Mouse (Mus musculus) kidney, postnatal 36 days (tissue): ENCODE measurements at regions not wholly inside any gene's neighbourhood (a gene's known extent, or its start where the extent isn't known, plus 50 kb on each side); places are given as distances from the start of the nearest gene placed in this dataset.
"Not testable (repeated sequence)": the region's sequence is repeated elsewhere in the genome, so short reads cannot be mapped to it uniquely, and the experiment has no call there.

ENCODE experiments used
- DNase-seq, 2 experiments: peaks; one replicate each; pipeline ENCODE4 v3.0.0; 2021 to 2022; ENCODE audit warnings: mixed read lengths in 2 of 2

DNA sequence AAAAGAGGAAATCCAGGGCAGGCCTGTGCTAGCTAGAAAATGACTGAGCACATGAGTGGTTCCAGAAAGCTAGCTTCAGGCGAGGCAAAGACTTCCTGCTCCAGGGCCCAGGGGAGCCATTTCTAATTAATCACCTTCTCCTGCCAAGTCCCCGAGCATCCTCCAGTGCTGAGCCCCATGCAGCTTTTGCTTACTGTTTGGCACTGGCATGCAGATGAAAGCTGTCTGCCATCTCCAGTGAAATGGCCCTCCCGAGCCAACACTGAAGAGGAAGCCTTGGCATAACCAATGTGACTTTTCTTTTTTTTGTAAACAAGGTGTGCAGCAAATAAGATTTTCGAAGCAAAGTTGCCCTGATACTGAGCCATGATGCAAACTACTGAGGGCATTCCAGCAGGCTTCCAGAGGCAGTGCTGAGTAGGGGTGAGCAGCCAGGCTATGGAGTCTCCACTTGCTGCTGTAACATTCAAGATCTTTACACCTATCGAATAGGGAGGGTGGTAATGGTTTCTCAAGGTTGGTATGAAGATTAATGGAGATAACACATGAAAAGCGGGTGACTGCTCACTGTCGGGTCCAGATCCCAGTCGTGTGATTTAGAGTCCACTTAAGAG lies 125.4 kb upstream of the Immp2l start:
- peak; percentile 4 to 22 for DNase-seq

GRCm38 (mm10) chr12:40905650-40906338 lies 118.1 kb upstream of the Immp2l start:
- DNase-seq = no peak

- DNase-seq = peak; percentile 3 to 19
Observed at GRCm38 (mm10) chr12:40906807-40907206, 117.1 kb upstream of the Immp2l start.

- DNase-seq = no peak
Observed at GRCm38 (mm10) chr12:40908809-40909795, 114.8 kb upstream of the Immp2l start.

DNA sequence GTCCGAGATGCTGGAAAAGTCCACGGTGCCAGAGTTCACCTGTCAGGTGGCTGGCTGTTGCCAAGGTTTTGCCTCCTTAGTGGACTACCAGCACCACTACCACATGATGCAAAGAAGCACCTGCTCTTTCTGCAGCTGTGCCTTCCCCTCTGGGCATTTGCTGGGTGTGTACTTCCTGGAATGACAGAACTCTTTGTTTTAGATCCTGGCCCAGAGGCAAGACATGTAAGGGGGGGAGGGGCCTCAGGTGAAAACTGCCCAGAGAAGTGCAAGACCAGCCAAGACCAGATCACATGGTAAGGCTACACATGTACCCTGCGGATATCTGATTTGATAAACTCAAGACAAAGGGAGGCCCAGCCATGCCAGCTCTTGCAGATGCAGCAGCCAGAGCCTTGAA lies 106.4 kb upstream of the Immp2l start:
- no peak for DNase-seq

DNA sequence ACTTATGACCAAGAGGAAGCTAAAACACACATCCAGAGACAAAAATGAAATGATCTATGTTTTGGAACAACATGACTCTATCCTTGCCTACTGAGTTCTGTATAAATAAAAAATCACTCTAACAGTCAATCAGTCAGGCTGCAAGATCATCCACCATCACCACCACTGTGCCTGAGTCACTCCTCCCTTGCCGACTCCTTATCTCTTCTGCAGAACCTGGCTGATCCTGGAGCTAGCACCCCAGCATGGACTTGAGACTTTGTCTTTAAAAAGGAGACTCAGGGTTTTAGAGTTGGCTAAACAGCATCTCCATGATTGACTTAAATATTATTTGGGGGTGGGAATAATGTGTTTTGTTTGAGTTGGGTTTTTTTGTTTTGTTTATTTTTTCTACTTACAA lies 101.9 kb upstream of the Immp2l start:
- DNase-seq = no peak

DNA sequence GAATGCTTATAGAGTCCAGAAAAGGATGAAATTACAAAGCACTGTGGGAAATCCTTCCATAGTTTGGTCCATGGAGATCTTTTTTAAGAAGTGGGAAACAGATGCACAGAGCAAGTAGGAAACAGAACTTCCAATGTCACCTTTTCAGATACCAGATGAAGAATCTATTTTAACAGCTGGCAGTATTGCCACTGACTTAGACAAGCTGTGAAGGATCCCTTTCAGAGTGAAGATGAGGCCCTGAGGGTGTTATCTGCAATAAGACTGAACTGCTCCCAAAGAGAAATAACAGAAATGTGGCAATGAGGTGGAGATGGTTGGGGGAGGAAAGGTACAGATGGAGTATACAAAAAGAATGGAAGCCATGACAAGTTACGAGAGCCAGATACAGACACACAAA lies 97.2 kb upstream of the Immp2l start:
- no peak for DNase-seq

DNA sequence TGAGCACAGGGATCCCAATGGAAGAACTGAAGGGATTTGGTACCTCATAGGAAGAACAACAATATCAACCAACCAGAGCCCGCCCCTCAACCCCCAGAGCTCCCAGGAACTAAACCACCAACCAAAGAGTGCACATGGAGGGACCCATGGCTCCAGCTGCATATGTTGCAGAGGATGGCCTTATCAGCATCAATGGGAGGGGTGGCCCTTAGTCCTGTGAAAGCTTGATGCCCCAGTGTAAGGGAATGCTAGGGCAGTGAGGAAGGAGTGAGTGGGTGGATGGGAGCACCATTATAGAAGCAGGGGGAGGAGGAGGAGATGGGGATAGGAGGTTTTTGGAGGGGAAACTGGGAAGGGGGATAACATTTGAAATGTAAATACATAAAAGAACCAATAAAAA lies 94.5 kb upstream of the Immp2l start:
- DNase-seq = not testable (repeated sequence)

GRCm38 (mm10) chr12:40935098-40935759 lies 88.7 kb upstream of the Immp2l start:
- DNase-seq = no peak

DNA sequence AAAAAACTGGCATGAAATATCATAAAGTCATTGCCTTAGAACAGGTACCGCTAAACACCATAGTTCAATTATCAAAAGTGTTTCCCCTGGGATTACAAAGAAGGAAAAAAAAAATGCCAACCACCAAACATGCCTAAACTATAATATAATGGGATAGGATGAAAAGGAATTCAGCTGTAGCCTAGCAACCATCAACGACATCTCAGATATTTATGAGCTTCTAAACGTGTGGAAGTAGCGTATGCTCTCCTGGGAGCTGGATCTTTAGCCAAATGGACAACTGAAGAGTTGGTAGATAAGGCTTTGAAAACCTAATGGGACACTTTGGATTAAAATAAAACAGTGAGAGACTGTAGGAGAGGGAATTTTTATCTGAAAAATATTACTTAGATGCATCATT lies 86.9 kb upstream of the Immp2l start:
- no peak for DNase-seq

DNA sequence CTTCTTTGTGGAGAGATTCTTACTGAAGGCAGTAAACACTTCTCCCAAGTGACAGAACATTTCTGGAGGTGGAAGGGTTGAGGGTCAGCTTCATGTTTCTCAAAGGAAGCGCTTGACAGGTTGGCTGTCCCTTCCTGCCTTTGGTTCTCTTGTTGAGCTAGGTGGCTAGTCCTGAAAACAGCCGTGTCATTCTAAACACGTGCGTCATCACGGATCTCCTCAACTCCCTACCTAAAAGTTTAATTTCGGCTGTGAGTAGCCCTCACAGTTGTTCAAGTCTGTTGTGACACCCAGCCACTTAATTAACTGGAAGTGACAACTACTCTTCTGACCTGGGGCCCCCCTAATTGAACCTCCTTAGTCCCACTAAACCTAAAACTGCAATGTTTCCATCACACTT lies 77.0 kb upstream of the Immp2l start:
- DNase-seq = no peak

DNA sequence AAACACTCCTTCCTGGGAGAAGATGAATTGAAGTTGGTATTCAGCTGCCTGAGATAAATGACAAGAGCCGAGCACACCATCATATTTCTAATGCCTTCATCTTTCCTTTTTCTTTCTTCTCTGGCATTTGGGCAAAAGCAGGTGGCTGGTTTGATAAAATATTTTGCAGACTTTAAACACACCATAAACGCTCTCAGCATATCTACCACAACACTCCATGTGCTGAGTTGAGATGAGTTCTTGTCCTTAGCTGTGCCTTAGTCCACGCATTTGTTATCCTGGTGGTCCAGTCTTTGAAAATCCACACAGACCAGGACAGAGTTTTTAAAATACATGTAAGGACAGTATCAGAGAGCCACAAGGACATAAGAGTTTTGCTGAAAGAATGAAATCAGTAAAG lies 74.3 kb upstream of the Immp2l start:
- DNase-seq = no peak

GRCm38 (mm10) chr12:40958536-40958935 lies 65.4 kb upstream of the Immp2l start:
- no peak for DNase-seq

DNA sequence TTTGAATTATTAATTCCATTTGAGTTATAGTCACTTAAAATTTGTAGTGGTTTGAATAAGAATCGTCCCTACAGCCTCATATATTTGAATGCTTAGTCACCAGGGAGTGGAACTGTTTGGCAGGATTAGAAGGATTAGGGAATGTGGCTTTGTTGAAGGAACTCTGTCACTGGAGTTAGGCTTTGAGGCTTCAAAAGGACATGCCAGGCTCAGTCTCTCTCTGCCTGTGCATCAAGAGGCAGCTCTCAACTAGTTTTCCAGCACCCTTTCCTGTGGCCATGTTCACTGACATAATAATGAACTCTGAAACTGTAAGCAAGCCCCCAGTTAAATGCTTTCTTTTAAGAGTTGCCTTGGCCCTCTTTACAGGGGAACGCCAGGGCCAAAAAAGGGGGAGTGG lies 58.9 kb upstream of the Immp2l start:
- DNase-seq = no peak

DNA sequence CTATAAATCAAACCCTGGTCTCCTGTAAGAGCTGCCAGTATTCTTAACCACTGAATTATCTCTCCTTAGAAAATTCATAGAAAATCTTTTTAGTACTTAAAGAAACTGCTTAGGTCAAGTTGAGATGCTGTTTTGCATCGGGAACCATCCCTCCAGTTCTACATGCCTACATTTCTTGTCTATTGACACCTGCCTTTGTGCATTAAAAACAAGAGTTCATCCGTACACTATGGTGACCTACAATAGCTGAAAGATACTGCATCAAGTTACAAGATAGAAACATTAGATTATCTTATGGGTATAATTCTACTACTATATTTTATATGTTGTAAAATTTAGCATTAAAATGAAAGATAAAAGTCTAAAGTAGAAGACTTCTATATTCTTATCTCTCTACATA lies 57.6 kb upstream of the Immp2l start:
- no peak for DNase-seq

GRCm38 (mm10) chr12:40966723-40967122 lies 57.2 kb upstream of the Immp2l start:
- not testable (repeated sequence) for DNase-seq

GRCm38 (mm10) chr12:40972844-40973243 lies 51.0 kb upstream of the Immp2l start:
- DNase-seq = no peak
